Mouse (Mus musculus) forebrain, postnatal 0 days (tissue): ENCODE measurements around the gene D630003M21Rik. TPM values are rescaled to one million over a fixed set of nuclear protein-coding genes. Genes with fewer than 3 reads are reported as not detected.

Source experiments
- ATAC-seq: fragments of 200-750 bp; cut with Nextera tagmentation; 2 replicates; pipeline ENCODE4 v1.8.0; 2017; ENCODE audit warnings: mild to moderate bottlenecking, moderate library complexity
- DNase-seq: peaks from one replicate; pipeline ENCODE4 v3.0.0-alpha.2; 2015
- H3K27ac ChIP-seq: fragments of 300-500 bp; sonication (generic); 2 replicates; pipeline ENCODE4 v1.5.1; 2014; ENCODE audit warnings: low read depth, mild to moderate bottlenecking, antibody characterized with exemption, low read length, moderate library complexity, mixed read lengths
- H3K27me3 ChIP-seq: fragments of 300-500 bp; sonication (generic); 2 replicates; pipeline ENCODE4 v1.6.1; 2014; ENCODE audit warnings: mild to moderate bottlenecking, low read length, mixed read lengths; ENCODE audit not compliant: insufficient read depth
- H3K36me3 ChIP-seq: fragments of 300-500 bp; sonication (generic); 2 replicates; pipeline ENCODE4 v1.6.1; 2014; ENCODE audit warnings: mild to moderate bottlenecking, moderate library complexity; ENCODE audit not compliant: insufficient read depth
- H3K4me1 ChIP-seq: fragments of 300-500 bp; sonication (generic); 2 replicates; pipeline ENCODE4 v1.6.1; 2014; ENCODE audit warnings: antibody characterized with exemption; ENCODE audit not compliant: insufficient read depth
- H3K4me2 ChIP-seq: fragments of 300-500 bp; sonication (generic); 2 replicates; pipeline ENCODE4 v1.6.1; 2014; ENCODE audit warnings: low read depth, mild to moderate bottlenecking, moderate library complexity
- H3K4me3 ChIP-seq: fragments of 300-500 bp; sonication (generic); 2 replicates; pipeline ENCODE4 v1.5.1; 2014; ENCODE audit warnings: low read depth, low read length, mixed read lengths
- H3K9ac ChIP-seq: fragments of 300-500 bp; sonication (generic); 2 replicates; pipeline ENCODE4 v1.6.1; 2014; ENCODE audit warnings: mild to moderate bottlenecking
- H3K9me3 ChIP-seq: fragments of 300-500 bp; sonication (generic); 2 replicates; pipeline ENCODE4 v1.6.1; 2016; ENCODE audit warnings: low read length
- CTCF ChIP-seq: sonication (generic); IDR thresholded peaks from 2 replicates; pipeline ENCODE4 v1.5.1; 2016; ENCODE audit warnings: antibody characterized with exemption, control low read depth, low read depth
- WGBS: fragments of 180-500 bp; shearing (Covaris S2); extraction: QIAGEN DNeasy Blood & Tissue Kit; methylation state at CpG from one replicate; pipeline ENCODE4 v1.1.7; 2014; 5-methylcytosine and 5-hydroxymethylcytosine counted together
- polyA plus RNA-seq: library from polyadenylated mRNA; unstranded; fragments of >200 nt; fragmentation: Nextera tagmentation; extraction: Ambion mirVana; gene quantifications from 2 replicates; pipeline ENCODE4 v1.2.1, GENCODE M21; 2015
- total RNA-seq: library from RNA; depleted of rRNA; stranded (reverse); fragments of >200 nt; gene quantifications from 2 replicates; pipeline ENCODE4 v1.2.3, GENCODE M21; 2014

D630003M21Rik gene
- total and polyA plus RNA-seq, 2 experiments from 2014 or later: 1.9 to 6.6 TPM

- TF ChIP-seq CTCF: no peak
- ATAC-seq: no peak
Measured at GRCm38 (mm10) chr2:158247852-158248251, 18.8 kb upstream of the D630003M21Rik start.

GRCm38 (mm10) chr2:158245072-158245817, 16.2 kb upstream of the D630003M21Rik start:
- no peak for TF ChIP-seq CTCF
- Histone ChIP-seq H3K9ac (no peak overlapping the region), H3K4me3 (no peak overlapping the region), H3K27me3 (no peaks in the 10 kb centered on the region), H3K9me3 (no peaks in the 10 kb centered on the region), H3K36me3 (no peaks in the 10 kb centered on the region), H3K27ac (no peak overlapping the region), H3K4me1 (no peaks in the 10 kb centered on the region), H3K4me2 (no peak overlapping the region)
- DNase-seq: peak; percentile 10
- ATAC-seq: no peak; the same call in 1 of the 2 replicates
- 44% methylated on average over 4 of the region's 4 CpGs for WGBS

More at GRCm38 (mm10) chr2:158247852-158248251, 18.8 kb upstream of the D630003M21Rik start:
- H3K9ac ChIP-seq: no peak overlapping the region
- 86% methylated on average over 6 of the region's 6 CpGs for WGBS
- no peak overlapping the region for H3K27ac ChIP-seq
- H3K4me1 ChIP-seq: no peaks in the 10 kb centered on the region
- no peak for DNase-seq
- no peaks in the 10 kb centered on the region for H3K36me3 ChIP-seq
- H3K4me2 ChIP-seq: no peak overlapping the region
- no peaks in the 10 kb centered on the region for H3K9me3 ChIP-seq
- no peaks in the 10 kb centered on the region for H3K27me3 ChIP-seq
- H3K4me3 ChIP-seq: no peak overlapping the region

GRCm38 (mm10) chr2:158243129-158243870, 14.3 kb upstream of the D630003M21Rik start:
- Histone ChIP-seq H3K4me3 (no peak overlapping the region), H3K27ac (no peak overlapping the region), H3K9me3 (no peaks in the 10 kb centered on the region), H3K4me2 (no peak overlapping the region), H3K9ac (no peak overlapping the region), H3K4me1 (no peaks in the 10 kb centered on the region), H3K27me3 (no peaks in the 10 kb centered on the region), H3K36me3 (no peaks in the 10 kb centered on the region)
- ATAC-seq (no peak), DNase-seq (no peak)
- 78% methylated on average over 18 of the region's 18 CpGs for WGBS
- TF ChIP-seq CTCF: no peak

GRCm38 (mm10) chr2:158242170-158242896, 13.3 kb upstream of the D630003M21Rik start:
- H3K4me2 ChIP-seq: no peak overlapping the region
- H3K4me1 ChIP-seq: no peaks in the 10 kb centered on the region
- H3K36me3 ChIP-seq: no peaks in the 10 kb centered on the region
- peak; percentile 63 for DNase-seq
- TF ChIP-seq CTCF: no peak
- WGBS: 73% methylated on average over 18 of the region's 18 CpGs
- H3K27me3 ChIP-seq: no peaks in the 10 kb centered on the region
- no peak overlapping the region for H3K27ac ChIP-seq
- ATAC-seq: peak; percentile 71
- no peak overlapping the region for H3K4me3 ChIP-seq
- no peak overlapping the region for H3K9ac ChIP-seq
- no peaks in the 10 kb centered on the region for H3K9me3 ChIP-seq

DNA sequence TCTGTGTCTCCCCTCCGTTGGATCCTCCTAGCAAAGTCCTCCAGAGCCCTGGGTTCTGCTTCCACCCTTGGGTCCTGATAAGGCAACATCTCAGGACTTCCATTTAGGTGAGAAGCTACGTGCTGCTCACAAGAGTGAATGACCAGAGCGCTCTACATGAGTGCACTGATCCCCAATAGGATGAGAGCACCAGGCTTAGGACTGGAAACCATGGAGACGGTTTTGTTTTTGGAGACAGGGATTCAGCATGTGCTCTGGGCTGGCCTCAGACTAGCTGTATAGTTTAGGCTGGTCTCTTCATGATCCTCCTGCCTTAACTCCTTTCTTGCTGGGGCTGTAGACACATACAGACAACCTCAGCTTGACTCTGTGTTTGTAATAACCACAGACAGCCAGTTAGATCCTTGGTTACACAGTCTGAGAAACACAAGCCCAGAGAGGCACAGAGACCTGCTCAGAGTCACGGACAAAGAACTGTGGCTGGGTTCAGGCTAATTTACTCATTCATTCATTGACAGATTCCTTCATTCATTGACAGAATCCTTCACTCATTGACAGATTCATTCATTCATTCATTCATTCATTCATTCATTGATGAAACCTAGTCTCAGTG, 12.2 kb upstream of the D630003M21Rik start:
- Histone ChIP-seq H3K36me3 (no peaks in the 10 kb centered on the region), H3K4me1 (no peaks in the 10 kb centered on the region), H3K4me3 (no peak overlapping the region), H3K27me3 (no peaks in the 10 kb centered on the region), H3K4me2 (no peak overlapping the region), H3K9me3 (no peaks in the 10 kb centered on the region), H3K27ac (no peak overlapping the region), H3K9ac (no peak overlapping the region)
- DNase-seq (no peak), ATAC-seq (peak; percentile 58)
- no peak for TF ChIP-seq CTCF
- WGBS: 55% methylated on average over 5 of the region's 5 CpGs

- no peak for DNase-seq
- no peak for TF ChIP-seq CTCF
- H3K36me3 ChIP-seq: no peaks in the 10 kb centered on the region
- H3K9me3 ChIP-seq: no peaks in the 10 kb centered on the region
- H3K4me2 ChIP-seq: no peak overlapping the region
- WGBS: 83% methylated on average over 5 of the region's 5 CpGs
- ATAC-seq: no peak
- H3K27ac ChIP-seq: no peak overlapping the region
- H3K27me3 ChIP-seq: no peaks in the 10 kb centered on the region
- no peaks in the 10 kb centered on the region for H3K4me1 ChIP-seq
- no peak overlapping the region for H3K9ac ChIP-seq
- H3K4me3 ChIP-seq: no peak overlapping the region
Measured at GRCm38 (mm10) chr2:158238101-158238500, 9.1 kb upstream of the D630003M21Rik start.
